ENCODE assay signal across 8 mouse cellular contexts in genomic region chr1:190911415-190912123, GRCm38 (mm10). TPM values are rescaled to one million over a fixed set of nuclear protein-coding genes. Genes with fewer than 3 reads are reported as not detected.
A peak's percentile ranks its signal among the peaks of the same experiment; 100 is the strongest.
DNase-seq lines count a peak whose midpoint lies in the region; ATAC-seq and TF ChIP-seq lines count a peak whose summit lies in the region.

Gene Rps6kc1, minus strand, starts transcription at chr1:190911770.

- H3K4me2 ChIP-seq in embryonic facial prominence, embryonic 14.5 days (ENCODE audit: low read depth, low read length): peak within 1 kb of the TSS; percentile 89
- H3K4me2 ChIP-seq in limb, embryonic 14.5 days (replicated peaks; ENCODE audit: low read depth, low read length, severe bottlenecking): peak within 1 kb of the TSS; percentile 59
- H3K4me2 ChIP-seq in midbrain, embryonic 16.5 days (ENCODE audit: low read length): peak within 1 kb of the TSS; percentile 88

- H3K9ac ChIP-seq in embryonic facial prominence, embryonic 14.5 days (ENCODE audit: low read depth, low read length): peak within 1 kb of the TSS; percentile 85
- peak within 1 kb of the TSS; percentile 64 for H3K9ac ChIP-seq in limb, embryonic 14.5 days (ENCODE audit: low read depth, low read length, severe bottlenecking)
- H3K9ac ChIP-seq in midbrain, embryonic 16.5 days (ENCODE audit: low read depth, low read length): peak within 1 kb of the TSS; percentile 91

- H3K27ac ChIP-seq in embryonic facial prominence, embryonic 14.5 days (replicated peaks; ENCODE audit: low read depth, low read length): peak within 1 kb of the TSS; percentile 71; the same call in 1 of the 2 replicates
- H3K27ac ChIP-seq in limb, embryonic 14.5 days (replicated peaks; ENCODE audit: low read depth, low read length): 0 out of 2 replicates have a peak within 1 kb of the TSS, but pooled peaks have one; percentile 26
- H3K27ac ChIP-seq in midbrain, embryonic 16.5 days (ENCODE audit: low read length): peak within 1 kb of the TSS; percentile 89

- peak; percentile 94 for DNase-seq in 3T3-L1 (ENCODE audit: low read depth, low spot score)
- peak; percentile 51 to 61 for DNase-seq in adrenal gland, postnatal 4 days (ENCODE audit: low spot score in 2 of 2)
- peak; percentile 90 for DNase-seq in embryonic facial prominence, embryonic 14.5 days (ENCODE audit: low spot score)
- DNase-seq in heart, adult 8-10 months (ENCODE audit: low spot score): peak; percentile 72
- peak; percentile 77 for DNase-seq in kidney, adult 9 months
- peak; percentile 82 for DNase-seq in limb, embryonic 14.5 days (ENCODE audit: low spot score)
- DNase-seq in spleen, postnatal 10 days (ENCODE audit: low spot score in 2 of 2): peak; percentile 50 to 79

- peak; percentile 95 for ATAC-seq in embryonic facial prominence, embryonic 14.5 days (ENCODE audit: low read depth)
- ATAC-seq in limb, embryonic 14.5 days (ENCODE audit: low FRiP score, low read depth): peak; percentile 95
- peak; percentile 96 for ATAC-seq in midbrain, embryonic 16.5 days

- peak within 1 kb of the TSS; percentile 74 for H3K4me3 ChIP-seq in embryonic facial prominence, embryonic 14.5 days (ENCODE audit: low read depth, low read length)
- H3K4me3 ChIP-seq in limb, embryonic 14.5 days (replicated peaks; ENCODE audit: low read length): peak within 1 kb of the TSS; percentile 62
- H3K4me3 ChIP-seq in midbrain, embryonic 16.5 days (ENCODE audit: low read depth, low read length): peak within 1 kb of the TSS; percentile 83

- WGBS in embryonic facial prominence, embryonic 14.5 days: under 1% methylated on average over 36 of the region's 47 CpGs
- WGBS in limb, embryonic 14.5 days: 3% methylated on average over 39 of the region's 47 CpGs
- WGBS in midbrain, embryonic 16.5 days: under 1% methylated on average over 47 of the region's 47 CpGs

- TF ChIP-seq POLR2A in limb, embryonic 14.5 days (IDR thresholded peaks at IDR 0.05; ENCODE audit: borderline replicate concordance, extremely low read depth, insufficient read depth, insufficient read length): peak; percentile 71; the same call in 1 of the 2 replicates

- no peaks in the 10 kb centered on the region for H3K36me3 ChIP-seq in embryonic facial prominence, embryonic 14.5 days (ENCODE audit: control insufficient read depth, insufficient read depth, low read length)
- no peaks in the 10 kb centered on the region for H3K36me3 ChIP-seq in limb, embryonic 14.5 days (ENCODE audit: control insufficient read depth, insufficient read depth, low read length)
- no peaks in the 10 kb centered on the region for H3K36me3 ChIP-seq in midbrain, embryonic 16.5 days (ENCODE audit: control insufficient read depth, insufficient read depth, low read length)

- H3K9me3 ChIP-seq in embryonic facial prominence, embryonic 14.5 days (ENCODE audit: control insufficient read depth, low read length): no peaks in the 10 kb centered on the region
- no peaks in the 10 kb centered on the region for H3K9me3 ChIP-seq in limb, embryonic 14.5 days (ENCODE audit: control insufficient read depth, low read length)
- no peaks in the 10 kb centered on the region for H3K9me3 ChIP-seq in midbrain, embryonic 16.5 days (replicated peaks; ENCODE audit: control insufficient read depth, low read length, poor library complexity, severe bottlenecking)

- H3K4me1 ChIP-seq in embryonic facial prominence, embryonic 14.5 days (ENCODE audit: control insufficient read depth, insufficient read depth, low read length): peaks cover 10% of the 10 kb centered on the region
- H3K4me1 ChIP-seq in limb, embryonic 14.5 days (ENCODE audit: control insufficient read depth, insufficient read depth, low read length): peaks cover 15% of the 10 kb centered on the region
- H3K4me1 ChIP-seq in midbrain, embryonic 16.5 days (ENCODE audit: control insufficient read depth, insufficient read depth, low read length): peaks cover 23% of the 10 kb centered on the region

- H3K27me3 ChIP-seq in embryonic facial prominence, embryonic 14.5 days (replicated peaks; ENCODE audit: control insufficient read depth, insufficient read depth, low read length): no peaks in the 10 kb centered on the region
- H3K27me3 ChIP-seq in limb, embryonic 14.5 days (ENCODE audit: control insufficient read depth, insufficient read depth, low read length): no peaks in the 10 kb centered on the region
- no peaks in the 10 kb centered on the region for H3K27me3 ChIP-seq in midbrain, embryonic 16.5 days (ENCODE audit: control insufficient read depth, insufficient read depth, low read depth, low read length)

RNA-seq across cellular contexts. Expression of gene Rps6kc1, which starts in this region (rescaled TPM):
- 10 to 100 TPM; 28.0 to 30.7 TPM for total RNA-seq in adrenal gland, postnatal 4 days (2021)
- 15.4 and 18.5 TPM in 2 replicates for polyA plus RNA-seq in embryonic facial prominence, embryonic 14.5 days (2014; fragmentation: Nextera tagmentation; extraction: Ambion mirVana)
- 10 to 100 TPM; 14.2 to 18.5 (median 17.0) TPM for total RNA-seq in heart, adult 8-10 months (2022)
- polyA plus RNA-seq in limb, embryonic 14.5 days (2012; rRNA removed): 14.7 and 16.6 TPM in 2 replicates
- 17.4 and 19.4 TPM in 2 replicates for polyA plus RNA-seq in limb, embryonic 14.5 days (2014; fragmentation: Nextera tagmentation; extraction: Ambion mirVana)
- polyA plus RNA-seq in midbrain, embryonic 16.5 days (2015; fragmentation: Nextera tagmentation; extraction: Ambion mirVana): 32.7 and 34.8 TPM in 2 replicates

Comparison
In these comparisons a context has a peak if more than half of its experiments do, and no peak if none do; other contexts are left out.
1. Peak in every context shown above with its lines: DNase-seq, ATAC-seq, H3K4me3 ChIP-seq and H3K27ac ChIP-seq.
2. H3K27ac ChIP-seq: peak in every context shown above with its lines; median percentile 89 in midbrain, embryonic 16.5 days; 71 in embryonic facial prominence, embryonic 14.5 days; 26 in limb, embryonic 14.5 days.